Mouse (Mus musculus) CD4-positive, CD25-positive, alpha-beta regulatory T cell, adult 4 months (primary cell): ENCODE data around the gene Clec5a. TPM values are rescaled to one million over a fixed set of nuclear protein-coding genes. Genes with fewer than 3 reads are reported as not detected.
"Not testable (repeated sequence)": the region's sequence is repeated elsewhere in the genome, so short reads cannot be mapped to it uniquely, and the experiment has no call there.

Source experiments
- ATAC-seq: one replicate; pipeline ENCODE4 v1.8.0; 2017
- polyA plus RNA-seq, 2 experiments: library from polyadenylated mRNA; unstranded; fragments of 100-300 nt; shearing (Covaris generic); gene quantifications; one replicate each; pipeline ENCODE4 v1.2.1; 2017

Gene Clec5a
- polyA plus RNA-seq = not detected

- ATAC-seq = no peak
Measured at GRCm38 (mm10) chr6:40585645-40586044, at the start of gene Clec5a. TSS of gene Clec5a (minus strand) at chr6:40585821.

DNA sequence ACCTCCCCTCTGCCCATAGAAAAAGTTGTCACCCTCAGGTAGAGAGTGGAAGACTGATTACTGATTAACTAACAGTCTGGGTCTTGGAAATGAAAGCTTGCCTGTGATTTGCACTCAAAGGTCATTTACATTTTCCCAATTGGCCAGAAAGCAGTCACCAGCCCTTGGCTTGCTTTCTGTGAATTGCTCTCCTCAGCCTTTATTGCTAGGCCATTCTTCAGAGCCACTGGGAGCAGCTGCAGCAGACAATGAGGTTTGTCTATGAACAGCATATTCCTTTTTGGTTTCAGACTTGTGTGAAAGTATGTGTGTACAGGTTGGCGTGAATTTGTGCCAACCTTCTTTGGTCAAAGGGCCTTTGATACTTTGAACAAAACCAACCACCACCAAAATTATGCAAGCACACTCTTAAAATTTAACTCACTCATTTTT is 49.0 kb upstream of the Clec5a start:
- ATAC-seq = no peak

- ATAC-seq = no peak
Measured at GRCm38 (mm10) chr6:40628406-40629000, 42.9 kb upstream of the Clec5a start, which contains the start of gene Mgam. TSS of gene Mgam (plus strand) at chr6:40628831.

DNA sequence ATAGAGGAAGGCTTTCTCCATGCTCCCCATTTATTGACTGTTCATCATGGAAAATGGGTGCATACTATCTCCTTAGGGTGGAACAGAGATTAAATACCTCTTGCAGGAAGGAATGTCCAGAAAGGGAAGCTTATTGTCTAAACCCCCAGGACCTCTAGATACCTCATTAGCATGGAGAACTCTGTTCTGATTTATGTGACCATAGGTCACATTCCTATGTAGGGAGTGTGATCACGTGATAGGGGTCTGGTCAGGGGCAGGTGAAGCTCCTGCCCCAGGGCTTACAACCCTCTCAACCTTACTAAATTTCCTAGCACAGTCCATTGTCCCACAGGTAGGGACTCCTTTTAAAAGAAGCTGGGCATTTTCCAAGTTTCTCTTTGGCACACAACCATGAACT is 40.5 kb upstream of the Clec5a start:
- ATAC-seq = no peak

- no peak for ATAC-seq
Measured at GRCm38 (mm10) chr6:40617965-40618364, 32.3 kb upstream of the Clec5a start.

GRCm38 (mm10) chr6:40613260-40613852 is 27.7 kb upstream of the Clec5a start, which contains the start of gene Tas2r138:
TSS of gene Tas2r138 (minus strand) at chr6:40613310.
- ATAC-seq = no peak

- ATAC-seq = no peak
Measured at GRCm38 (mm10) chr6:40610244-40610643, 24.6 kb upstream of the Clec5a start.

GRCm38 (mm10) chr6:40607431-40607830 is 21.8 kb upstream of the Clec5a start:
- ATAC-seq = no peak

GRCm38 (mm10) chr6:40598546-40598945 is 12.9 kb upstream of the Clec5a start:
- ATAC-seq = not testable (repeated sequence)

- ATAC-seq = no peak
Measured at GRCm38 (mm10) chr6:40594804-40595550, 9.4 kb upstream of the Clec5a start.

DNA sequence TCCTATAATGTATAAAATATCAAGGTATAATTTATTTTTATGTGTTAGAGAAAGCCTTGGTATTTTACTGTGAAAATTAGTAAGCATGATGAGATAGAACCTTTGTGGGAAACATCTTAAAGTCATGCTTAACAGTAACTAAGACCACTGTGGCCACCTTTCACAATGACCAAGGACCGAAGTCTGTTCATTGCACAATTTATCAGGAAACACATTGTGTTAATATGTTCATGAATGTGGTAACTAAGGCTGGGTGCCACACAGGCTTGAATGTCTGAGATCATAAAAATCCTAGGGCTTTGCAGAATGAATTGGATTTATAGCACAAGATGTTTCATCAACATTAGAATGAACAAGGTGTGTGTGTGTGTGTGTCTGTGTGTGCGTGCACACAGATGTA is 2.7 kb upstream of the Clec5a start:
- no peak for ATAC-seq

DNA sequence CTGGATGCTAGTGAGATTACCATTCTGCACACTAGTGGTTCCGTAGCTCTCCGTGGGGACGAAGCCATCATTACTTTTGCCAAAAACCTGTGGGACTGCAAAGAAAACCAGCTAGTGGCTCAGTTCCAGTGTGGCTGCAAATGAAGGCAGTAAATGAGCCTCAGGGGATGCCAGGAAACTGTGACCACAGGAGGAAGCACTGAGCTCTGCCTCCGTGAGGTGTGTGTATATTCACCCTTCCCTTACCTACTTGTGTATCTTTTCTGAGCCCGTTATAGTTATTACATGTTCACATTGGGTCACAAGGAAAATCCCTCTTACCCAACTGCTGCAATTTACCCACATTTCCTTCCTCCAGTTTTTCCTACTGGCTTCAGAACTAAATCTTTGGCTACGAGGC is 1.3 kb downstream of the Clec5a start:
- ATAC-seq = no peak

GRCm38 (mm10) chr6:40576305-40576704 is 9.3 kb downstream of the Clec5a start:
- no peak for ATAC-seq

- ATAC-seq = no peak
Measured at GRCm38 (mm10) chr6:40573618-40574017, 12.0 kb downstream of the Clec5a start.

DNA sequence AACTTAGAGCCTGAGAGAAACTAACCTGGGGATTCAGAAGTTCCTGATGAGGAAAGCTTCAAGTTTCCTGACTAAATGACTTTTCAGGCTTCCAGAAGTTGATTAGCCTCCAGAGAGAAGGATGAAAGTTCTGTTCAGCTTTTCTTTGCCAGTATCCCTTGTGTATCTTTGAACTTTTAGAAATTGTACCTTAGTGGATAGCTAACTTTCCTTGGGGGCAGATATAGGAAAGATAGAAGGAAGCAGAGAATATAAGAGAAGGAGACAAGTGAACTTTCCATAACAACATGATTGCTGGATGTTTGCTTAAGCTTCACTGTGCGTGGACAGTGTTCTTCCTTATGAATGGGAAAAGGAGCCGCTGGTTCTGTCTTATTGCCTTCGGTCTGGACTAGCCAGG is 16.4 kb downstream of the Clec5a start, which contains the start of gene Olfr460:
TSS of gene Olfr460 (plus strand) at position 301 of the 400 bp plus-strand sequence.
- no peak for ATAC-seq

GRCm38 (mm10) chr6:40554950-40555349 is 30.7 kb downstream of the Clec5a start, which contains the start of gene Olfr461:
TSS of gene Olfr461 (minus strand) at chr6:40555050.
- no peak for ATAC-seq

- no peak for ATAC-seq
Measured at GRCm38 (mm10) chr6:40544690-40545089, 40.9 kb downstream of the Clec5a start.

Other genes starting within 250 kb of the Clec5a start
- 1 to 10 TPM; 4.1 to 7.9 TPM for gene E330009J07Rik, start 149.7 kb downstream of the Clec5a start, polyA plus RNA-seq
- not detected for gene Wee2, start 146.7 kb downstream of the Clec5a start, polyA plus RNA-seq
- gene Ssbp1, start 114.5 kb downstream of the Clec5a start, polyA plus RNA-seq = 100 to 1,000 TPM; 112 to 118 TPM
- not detected for gene Tas2r137, start 94.6 kb downstream of the Clec5a start, polyA plus RNA-seq
- gene Tas2r108, start 92.3 kb downstream of the Clec5a start, polyA plus RNA-seq = not detected
- not detected for gene Prss37, start 66.3 kb downstream of the Clec5a start, polyA plus RNA-seq
- gene Olfr461, start 30.8 kb downstream of the Clec5a start, polyA plus RNA-seq = not detected
- not detected for gene Olfr460, start 16.3 kb downstream of the Clec5a start, polyA plus RNA-seq
- gene Tas2r138, start 27.5 kb upstream of the Clec5a start, polyA plus RNA-seq = not detected
- gene Mgam, start 43.0 kb upstream of the Clec5a start, polyA plus RNA-seq = under 1 TPM in 1 of 2 experiments, not detected in 1; 0.16 TPM